In the genomic region with DNA sequence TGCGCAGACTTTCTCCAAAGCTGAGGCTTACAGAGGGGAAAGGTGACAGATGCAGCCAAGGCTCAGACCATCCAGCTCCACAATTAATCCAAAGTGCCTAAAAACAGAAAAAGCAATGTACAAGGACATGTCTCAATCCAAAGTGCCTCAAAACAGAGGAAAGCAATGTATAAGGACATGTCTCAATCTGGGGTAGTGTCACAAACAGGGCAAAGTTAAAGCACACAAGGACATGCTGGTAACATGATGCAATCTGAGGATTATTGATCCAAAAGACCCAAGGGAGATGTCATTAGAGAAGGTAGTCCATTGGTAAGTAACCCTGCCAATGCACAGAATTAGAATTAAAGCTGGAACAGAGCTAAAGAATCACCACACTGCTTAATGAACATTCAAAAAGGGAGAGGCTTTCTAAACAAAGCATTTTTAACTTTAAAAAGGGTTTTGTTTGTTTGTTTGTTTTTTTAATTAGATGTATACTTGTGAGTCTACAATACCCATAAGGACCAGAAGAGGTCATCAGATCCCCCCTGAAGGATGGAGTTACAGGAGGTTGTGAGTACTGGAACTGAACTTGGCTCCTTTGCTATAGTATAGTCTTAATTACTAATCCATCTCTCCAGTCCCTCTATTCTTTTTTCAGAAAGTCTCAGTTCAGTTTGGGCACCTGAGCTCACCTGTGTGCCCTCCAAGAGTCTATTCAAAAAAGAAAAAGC, we compare ENCODE assay signal across 25 mouse cellular contexts. TPM values are rescaled to one million over a fixed set of nuclear protein-coding genes. Genes with fewer than 3 reads are reported as not detected.
DNase-seq lines count a peak whose midpoint lies in the region; ATAC-seq and TF ChIP-seq lines count a peak whose summit lies in the region.
"Had no signal": no experiment of that assay in that cellular context is flagged by ENCODE, and none has a peak within 500 bp of the region (broad histone marks: within the 10 kb centered on the region; RNA-seq: fewer than 3 reads in every experiment).

No protein-coding gene starts in this region.

- no peak for ATAC-seq in hindbrain, postnatal 0 days
- no peak for ATAC-seq in hindbrain, embryonic 13.5 days (ENCODE audit: low FRiP score)
- ATAC-seq in lung, postnatal 0 days, result no peak
- ATAC-seq in stomach, postnatal 0 days (ENCODE audit: low FRiP score, low TSS enrichment), result no peak
- ATAC-seq: midbrain, embryonic 13.5 days had no signal

- TF ChIP-seq EP300 in lung, postnatal 0 days (IDR thresholded peaks at IDR 0.05), result no peak
- TF ChIP-seq EP300 in stomach, postnatal 0 days (optimal IDR thresholded peaks at IDR 0.05), result no peak

- 0 out of 2 replicates have a peak, but pooled peaks have one; percentile 21 for TF ChIP-seq CTCF in hindbrain, postnatal 0 days (IDR thresholded peaks at IDR 0.05; ENCODE audit: low read depth)
- peak; percentile 6; the same call in 1 of the 2 replicates for TF ChIP-seq CTCF in lung, postnatal 0 days (IDR thresholded peaks at IDR 0.05)
- peak; percentile 11; the same call in 1 of the 2 replicates for TF ChIP-seq CTCF in stomach, postnatal 0 days (IDR thresholded peaks at IDR 0.05; ENCODE audit: low read depth)

- no peak overlapping the region for H3K27ac ChIP-seq in hindbrain, postnatal 0 days
- H3K27ac ChIP-seq in hindbrain, embryonic 13.5 days, result no peak overlapping the region
- no peak overlapping the region for H3K27ac ChIP-seq in lung, postnatal 0 days (ENCODE audit: low read length)
- H3K27ac ChIP-seq in stomach, postnatal 0 days (replicated peaks), result no peak overlapping the region
- H3K27ac ChIP-seq: embryonic facial prominence, embryonic 15.5 days; forebrain, embryonic 12.5 days; heart, embryonic 10.5 days; hindbrain, embryonic 14.5 days; liver, embryonic 14.5 days; midbrain, embryonic 13.5 days; neural tube, embryonic 15.5 days; stomach, embryonic 15.5 days had no signal

- no peak overlapping the region for H3K4me2 ChIP-seq in hindbrain, postnatal 0 days (ENCODE audit: low read depth, low read length)
- H3K4me2 ChIP-seq in hindbrain, embryonic 13.5 days, result no peak overlapping the region
- no peak overlapping the region for H3K4me2 ChIP-seq in lung, postnatal 0 days (replicated peaks; ENCODE audit: low read depth, low read length)
- H3K4me2 ChIP-seq in stomach, postnatal 0 days (replicated peaks; ENCODE audit: low read depth), result no peak overlapping the region
- H3K4me2 ChIP-seq: embryonic facial prominence, embryonic 15.5 days; forebrain, embryonic 12.5 days; hindbrain, embryonic 14.5 days; midbrain, embryonic 13.5 days; neural tube, embryonic 15.5 days; stomach, embryonic 15.5 days had no signal

- no peaks in the 10 kb centered on the region for H3K4me1 ChIP-seq in hindbrain, postnatal 0 days (ENCODE audit: insufficient read depth, low read length)
- H3K4me1 ChIP-seq in hindbrain, embryonic 13.5 days (replicated peaks), result peaks cover 13% of the 10 kb centered on the region
- no peaks in the 10 kb centered on the region for H3K4me1 ChIP-seq in lung, postnatal 0 days (ENCODE audit: insufficient read depth, low read depth, low read length)
- H3K4me1 ChIP-seq in stomach, postnatal 0 days (replicated peaks; ENCODE audit: control insufficient read depth, insufficient read depth), result no peaks in the 10 kb centered on the region

- 95% methylated on average over 1 of the region's 1 CpGs for WGBS in hindbrain, postnatal 0 days
- 100% methylated on average over 1 of the region's 1 CpGs for WGBS in hindbrain, embryonic 13.5 days
- 100% methylated on average over 1 of the region's 1 CpGs for WGBS in lung, postnatal 0 days
- WGBS in stomach, postnatal 0 days, result 93% methylated on average over 1 of the region's 1 CpGs

- no peak overlapping the region for H3K9ac ChIP-seq in hindbrain, postnatal 0 days (replicated peaks; ENCODE audit: low read length)
- no peak overlapping the region for H3K9ac ChIP-seq in hindbrain, embryonic 13.5 days
- no peak overlapping the region for H3K9ac ChIP-seq in lung, postnatal 0 days (replicated peaks; ENCODE audit: low read depth)
- H3K9ac ChIP-seq in stomach, postnatal 0 days (ENCODE audit: low read length), result no peak overlapping the region
- H3K9ac ChIP-seq: embryonic facial prominence, embryonic 15.5 days; forebrain, embryonic 12.5 days; hindbrain, embryonic 14.5 days; liver, embryonic 14.5 days; midbrain, embryonic 13.5 days; neural tube, embryonic 15.5 days; stomach, embryonic 15.5 days had no signal

- no peak for DNase-seq in hindbrain, postnatal 0 days (ENCODE audit: low spot score)
- DNase-seq in lung, postnatal 0 days (ENCODE audit: low spot score), result peak; percentile 6
- no peak for DNase-seq in lung, postnatal 10 days
- peak; percentile 61 for DNase-seq in adipocyte (ENCODE audit: low spot score)
- no peak for DNase-seq in stomach, postnatal 0 days (ENCODE audit: low spot score)
- DNase-seq in right cerebral cortex, postnatal 14 days, result no peak
- DNase-seq in embryo, embryonic 10.5 days (ENCODE audit: low spot score), result no peak
- DNase-seq: adrenal gland, postnatal 14 days; cerebellum, postnatal 14 days; gastrocnemius, postnatal 10 days; heart, postnatal 10 days; kidney, adult 18-20 months; kidney, postnatal 14 days; layer of hippocampus, adult 9-11 months; thymus, adult 2 months had no signal

- no peaks in the 10 kb centered on the region for H3K27me3 ChIP-seq in hindbrain, postnatal 0 days (ENCODE audit: insufficient read depth, low read length)
- no peaks in the 10 kb centered on the region for H3K27me3 ChIP-seq in hindbrain, embryonic 13.5 days
- H3K27me3 ChIP-seq in lung, postnatal 0 days (replicated peaks; ENCODE audit: insufficient read depth, low read length), result no peaks in the 10 kb centered on the region
- H3K27me3 ChIP-seq in stomach, postnatal 0 days (ENCODE audit: control insufficient read depth, insufficient read depth, low read length), result no peaks in the 10 kb centered on the region
- H3K27me3 ChIP-seq: embryonic facial prominence, embryonic 15.5 days; forebrain, embryonic 12.5 days; midbrain, embryonic 13.5 days; neural tube, embryonic 15.5 days; stomach, embryonic 15.5 days had no signal

- no peak overlapping the region for H3K4me3 ChIP-seq in hindbrain, postnatal 0 days (ENCODE audit: low read length)
- no peak overlapping the region for H3K4me3 ChIP-seq in hindbrain, embryonic 13.5 days
- no peak overlapping the region for H3K4me3 ChIP-seq in lung, postnatal 0 days (ENCODE audit: low read depth, low read length)
- no peak overlapping the region for H3K4me3 ChIP-seq in stomach, postnatal 0 days (ENCODE audit: low read depth, low read length)
- H3K4me3 ChIP-seq: embryonic facial prominence, embryonic 15.5 days; forebrain, embryonic 12.5 days; heart, embryonic 10.5 days; midbrain, embryonic 13.5 days; myocyte; neural tube, embryonic 15.5 days; stomach, embryonic 15.5 days had no signal

- H3K9me3 ChIP-seq in hindbrain, postnatal 0 days (ENCODE audit: low read length), result no peaks in the 10 kb centered on the region
- H3K9me3 ChIP-seq in hindbrain, embryonic 13.5 days, result no peaks in the 10 kb centered on the region
- no peaks in the 10 kb centered on the region for H3K9me3 ChIP-seq in lung, postnatal 0 days (ENCODE audit: low read length)
- H3K9me3 ChIP-seq in stomach, postnatal 0 days (ENCODE audit: control insufficient read depth, low read length), result no peaks in the 10 kb centered on the region
- H3K9me3 ChIP-seq: embryonic facial prominence, embryonic 15.5 days; forebrain, embryonic 12.5 days; heart, embryonic 10.5 days; midbrain, embryonic 13.5 days; neural tube, embryonic 15.5 days; stomach, embryonic 15.5 days had no signal

- H3K36me3 ChIP-seq in hindbrain, postnatal 0 days (ENCODE audit: insufficient read depth, low read length), result no peaks in the 10 kb centered on the region
- H3K36me3 ChIP-seq in hindbrain, embryonic 13.5 days, result peaks cover 13% of the 10 kb centered on the region
- peaks cover 5% of the 10 kb centered on the region; the same call in 1 of the 2 replicates for H3K36me3 ChIP-seq in lung, postnatal 0 days (ENCODE audit: insufficient read depth, low read length)
- H3K36me3 ChIP-seq in stomach, postnatal 0 days (ENCODE audit: control insufficient read depth, insufficient read depth, low read length), result peaks cover 7% of the 10 kb centered on the region; the same call in 1 of the 2 replicates
- H3K36me3 ChIP-seq: neural tube, embryonic 15.5 days had no signal

RNA-seq across cellular contexts. Expression of a gene that starts 57.1 kb away (rescaled TPM):
- total RNA-seq in hindbrain, postnatal 0 days (2014; rRNA removed), result 55.7 and 68.4 TPM in 2 replicates
- polyA plus RNA-seq in hindbrain, postnatal 0 days (2015; fragmentation: Nextera tagmentation; extraction: Ambion mirVana), result 136 and 142 TPM in 2 replicates
- polyA plus RNA-seq in hindbrain, embryonic 13.5 days (2015; fragmentation: Nextera tagmentation; extraction: Ambion mirVana), result 103 and 104 TPM in 2 replicates
- 57.4 and 60.4 TPM in 2 replicates for polyA plus RNA-seq in lung, postnatal 0 days (2015; fragmentation: Nextera tagmentation; extraction: Ambion mirVana)
- 79.8 and 84.5 TPM in 2 replicates for polyA plus RNA-seq in stomach, postnatal 0 days (2015; fragmentation: Nextera tagmentation; extraction: Ambion mirVana)

Comparison
In these comparisons a context has a peak if more than half of its experiments do, and no peak if none do; other contexts are left out.
1. DNase-seq: peak in lung, postnatal 0 days (single experiment) and adipocyte (single experiment); none in hindbrain, postnatal 0 days (single experiment), lung, postnatal 10 days (single experiment), stomach, postnatal 0 days (single experiment), right cerebral cortex, postnatal 14 days (single experiment) and embryo, embryonic 10.5 days (single experiment).
2. Peak in every context shown above with its lines, with median percentiles within 50 percentile points of each other: CTCF ChIP-seq.